Mouse (Mus musculus): ENCODE data around the gene Creld1. TPM values are rescaled to one million over a fixed set of nuclear protein-coding genes. Genes with fewer than 3 reads are reported as not detected.
A peak's percentile ranks its signal among the peaks of the same experiment; 100 is the strongest.

The Creld1 gene
- polyA plus RNA-seq, 1 experiment from 2014 or later: 32.6 TPM

DNA sequence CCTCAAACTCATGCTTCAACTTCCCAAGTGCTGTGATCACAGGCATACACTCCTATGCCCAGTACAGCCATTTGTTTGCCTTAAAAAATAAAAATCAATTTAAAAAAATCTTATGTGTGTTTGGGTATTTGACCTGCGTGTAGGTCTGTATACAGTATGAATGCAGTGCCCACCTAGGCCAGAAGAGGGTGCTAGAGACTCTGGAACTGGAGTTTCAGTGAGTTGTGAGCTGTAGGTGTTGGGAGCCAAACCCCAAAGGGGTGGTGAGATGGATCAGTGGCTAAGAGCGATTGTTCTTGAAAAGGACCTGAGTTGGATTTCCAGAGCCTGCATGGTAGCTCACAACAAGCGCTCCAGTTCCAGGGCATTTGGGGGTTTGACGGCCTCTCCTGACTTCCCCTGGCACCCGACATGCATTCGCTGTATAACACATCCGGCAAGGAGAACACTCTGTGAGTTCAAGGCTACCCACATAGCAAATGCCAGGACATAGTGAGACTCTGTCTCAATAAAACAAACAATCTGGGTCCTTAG lies 41.9 kb upstream of the Creld1 start:
- H3K36me3 ChIP-seq (ENCODE audit: control insufficient read depth, insufficient read depth, low read length): peaks cover 6% of the 10 kb centered on the region; the same call in 1 of the 2 replicates
- WGBS: 53% methylated on average over 7 of the region's 7 CpGs
- ATAC-seq (ENCODE audit: insufficient number of reproducible peaks, insufficient read depth, low FRiP score, low read depth): no peak

GRCm38 (mm10) chr6:113442087-113442441 lies 41.0 kb upstream of the Creld1 start:
- 42% methylated on average over 9 of the region's 9 CpGs for WGBS
- Histone ChIP-seq H3K9ac (ENCODE audit: low read length) (peak overlapping the region; percentile 92), H3K4me3 (ENCODE audit: control insufficient read depth in 1 of 2, insufficient read depth in 1 of 2, low read depth in 1 of 2, low read length in 2 of 2) (peak overlapping the region; percentile 86 to 96), H3K9me3 (ENCODE audit: control insufficient read depth, low read length) (no peaks in the 10 kb centered on the region), H3K27me3 (ENCODE audit: control insufficient read depth, insufficient read depth, low read length) (no peaks in the 10 kb centered on the region), H3K36me3 (ENCODE audit: control insufficient read depth, insufficient read depth, low read length) (peaks cover 14% of the 10 kb centered on the region), H3K4me1 (ENCODE audit: control insufficient read depth in 2 of 2, insufficient read depth in 2 of 2, low read length in 2 of 2) (peaks cover 7 to 11% of the 10 kb centered on the region in 2 experiments; a peak in 3 of 4 replicates), H3K27ac (replicated peaks in 1 of 2; ENCODE audit: control insufficient read depth in 1 of 2, insufficient read depth in 1 of 2, low read depth in 2 of 2, low read length in 2 of 2) (peak overlapping the region in 1 of 2 experiments; percentile 60; a peak in 2 of 4 replicates), H3K4me2 (ENCODE audit: low read length) (peak overlapping the region; percentile 85)
- no peak for ATAC-seq (ENCODE audit: insufficient number of reproducible peaks, insufficient read depth, low FRiP score, low read depth)

More for the DNA sequence above, 41.9 kb upstream of the Creld1 start:
- no peak overlapping the region for H3K27ac ChIP-seq (replicated peaks in 1 of 2; ENCODE audit: control insufficient read depth in 1 of 2, insufficient read depth in 1 of 2, low read depth in 2 of 2, low read length in 2 of 2)
- peaks cover 7 to 11% of the 10 kb centered on the region in 2 experiments; a peak in 3 of 4 replicates for H3K4me1 ChIP-seq (ENCODE audit: control insufficient read depth in 2 of 2, insufficient read depth in 2 of 2, low read length in 2 of 2)
- no peaks in the 10 kb centered on the region for H3K9me3 ChIP-seq (ENCODE audit: control insufficient read depth, low read length)
- H3K9ac ChIP-seq (ENCODE audit: low read length): no peak overlapping the region
- no peak overlapping the region for H3K4me3 ChIP-seq (ENCODE audit: control insufficient read depth in 1 of 2, insufficient read depth in 1 of 2, low read depth in 1 of 2, low read length in 2 of 2)
- H3K27me3 ChIP-seq (ENCODE audit: control insufficient read depth, insufficient read depth, low read length): no peaks in the 10 kb centered on the region
- no peak overlapping the region for H3K4me2 ChIP-seq (ENCODE audit: low read length)

- WGBS: under 1% methylated on average over 45 of the region's 45 CpGs
- ATAC-seq (ENCODE audit: insufficient number of reproducible peaks, insufficient read depth, low FRiP score, low read depth): peak; percentile 85
- Histone ChIP-seq H3K9me3 (ENCODE audit: control insufficient read depth, low read length) (no peaks in the 10 kb centered on the region), H3K4me2 (ENCODE audit: low read length) (peak within 1 kb of the TSS; percentile 85), H3K9ac (ENCODE audit: low read length) (peak within 1 kb of the TSS; percentile 92), H3K27ac (replicated peaks in 1 of 2; ENCODE audit: control insufficient read depth in 1 of 2, insufficient read depth in 1 of 2, low read depth in 2 of 2, low read length in 2 of 2) (peak within 1 kb of the TSS; percentile 46 to 60; a peak in 3 of 4 replicates), H3K27me3 (ENCODE audit: control insufficient read depth, insufficient read depth, low read length) (no peaks in the 10 kb centered on the region), H3K4me1 (ENCODE audit: control insufficient read depth in 2 of 2, insufficient read depth in 2 of 2, low read length in 2 of 2) (peaks cover 7 to 11% of the 10 kb centered on the region in 2 experiments; a peak in 3 of 4 replicates), H3K4me3 (ENCODE audit: control insufficient read depth in 1 of 2, insufficient read depth in 1 of 2, low read depth in 1 of 2, low read length in 2 of 2) (peak within 1 kb of the TSS; percentile 86 to 96), H3K36me3 (ENCODE audit: control insufficient read depth, insufficient read depth, low read length) (peaks cover 19% of the 10 kb centered on the region)
Measured at GRCm38 (mm10) chr6:113442442-113443090, 40.5 kb upstream of the Creld1 start, which contains the start of gene Jagn1. Gene Jagn1, plus strand, starts transcription at chr6:113442569.

GRCm38 (mm10) chr6:113443091-113443490 lies 40.0 kb upstream of the Creld1 start:
- Histone ChIP-seq H3K9me3 (ENCODE audit: control insufficient read depth, low read length) (no peaks in the 10 kb centered on the region), H3K4me2 (ENCODE audit: low read length) (peak overlapping the region; percentile 85), H3K9ac (ENCODE audit: low read length) (peak overlapping the region; percentile 92), H3K4me3 (ENCODE audit: control insufficient read depth in 1 of 2, insufficient read depth in 1 of 2, low read depth in 1 of 2, low read length in 2 of 2) (peak overlapping the region; percentile 86 to 96), H3K27me3 (ENCODE audit: control insufficient read depth, insufficient read depth, low read length) (no peaks in the 10 kb centered on the region), H3K36me3 (ENCODE audit: control insufficient read depth, insufficient read depth, low read length) (peaks cover 24% of the 10 kb centered on the region), H3K4me1 (ENCODE audit: control insufficient read depth in 2 of 2, insufficient read depth in 2 of 2, low read length in 2 of 2) (peaks cover 7 to 11% of the 10 kb centered on the region in 2 experiments; a peak in 3 of 4 replicates), H3K27ac (replicated peaks in 1 of 2; ENCODE audit: control insufficient read depth in 1 of 2, insufficient read depth in 1 of 2, low read depth in 2 of 2, low read length in 2 of 2) (no peak overlapping the region)
- 44% methylated on average over 12 of the region's 12 CpGs for WGBS
- no peak for ATAC-seq (ENCODE audit: insufficient number of reproducible peaks, insufficient read depth, low FRiP score, low read depth)

- H3K9ac ChIP-seq (ENCODE audit: low read length): no peak overlapping the region
- no peaks in the 10 kb centered on the region for H3K9me3 ChIP-seq (ENCODE audit: control insufficient read depth, low read length)
- 89% methylated on average over 6 of the region's 8 CpGs for WGBS
- peaks cover 7 to 11% of the 10 kb centered on the region in 2 experiments; a peak in 3 of 4 replicates for H3K4me1 ChIP-seq (ENCODE audit: control insufficient read depth in 2 of 2, insufficient read depth in 2 of 2, low read length in 2 of 2)
- no peak overlapping the region for H3K27ac ChIP-seq (replicated peaks in 1 of 2; ENCODE audit: control insufficient read depth in 1 of 2, insufficient read depth in 1 of 2, low read depth in 2 of 2, low read length in 2 of 2)
- no peak overlapping the region for H3K4me2 ChIP-seq (ENCODE audit: low read length)
- no peaks in the 10 kb centered on the region for H3K27me3 ChIP-seq (ENCODE audit: control insufficient read depth, insufficient read depth, low read length)
- peaks cover 30% of the 10 kb centered on the region for H3K36me3 ChIP-seq (ENCODE audit: control insufficient read depth, insufficient read depth, low read length)
- H3K4me3 ChIP-seq (ENCODE audit: control insufficient read depth in 1 of 2, insufficient read depth in 1 of 2, low read depth in 1 of 2, low read length in 2 of 2): no peak overlapping the region
- no peak for ATAC-seq (ENCODE audit: insufficient number of reproducible peaks, insufficient read depth, low FRiP score, low read depth)
Measured at GRCm38 (mm10) chr6:113444207-113444965, 38.7 kb upstream of the Creld1 start.

- H3K9me3 ChIP-seq (ENCODE audit: control insufficient read depth, low read length): no peaks in the 10 kb centered on the region
- WGBS: 95% methylated on average over 4 of the region's 4 CpGs
- H3K27ac ChIP-seq (replicated peaks in 1 of 2; ENCODE audit: control insufficient read depth in 1 of 2, insufficient read depth in 1 of 2, low read depth in 2 of 2, low read length in 2 of 2): no peak overlapping the region
- no peak overlapping the region for H3K4me2 ChIP-seq (ENCODE audit: low read length)
- no peak for ATAC-seq (ENCODE audit: insufficient number of reproducible peaks, insufficient read depth, low FRiP score, low read depth)
- H3K36me3 ChIP-seq (ENCODE audit: control insufficient read depth, insufficient read depth, low read length): peaks cover 30% of the 10 kb centered on the region
- no peak overlapping the region for H3K9ac ChIP-seq (ENCODE audit: low read length)
- no peak overlapping the region for H3K4me3 ChIP-seq (ENCODE audit: control insufficient read depth in 1 of 2, insufficient read depth in 1 of 2, low read depth in 1 of 2, low read length in 2 of 2)
- H3K27me3 ChIP-seq (ENCODE audit: control insufficient read depth, insufficient read depth, low read length): no peaks in the 10 kb centered on the region
- peaks cover 8 to 12% of the 10 kb centered on the region in 2 experiments for H3K4me1 ChIP-seq (ENCODE audit: control insufficient read depth in 2 of 2, insufficient read depth in 2 of 2, low read length in 2 of 2)
Measured at GRCm38 (mm10) chr6:113447639-113448038, 35.5 kb upstream of the Creld1 start.

DNA sequence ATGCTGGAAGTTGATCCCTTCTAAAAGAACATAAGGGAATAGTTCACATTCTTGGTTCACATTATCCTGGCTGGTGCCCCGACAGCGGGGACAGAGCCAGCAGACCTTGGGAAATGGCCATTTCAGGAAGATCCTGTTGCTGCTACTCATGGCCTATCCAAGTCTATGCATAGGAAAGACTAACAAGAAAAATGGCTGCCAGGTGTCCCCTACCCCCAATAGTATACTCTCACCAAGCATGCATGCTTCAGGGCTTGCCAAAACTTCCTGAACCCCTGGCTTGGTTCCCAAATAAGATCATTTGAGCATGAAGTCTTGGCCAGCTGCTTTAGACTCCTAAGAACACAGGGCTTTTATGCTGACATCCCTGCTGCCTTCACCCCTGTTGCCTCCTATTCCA lies 31.3 kb upstream of the Creld1 start:
- WGBS: 42% methylated on average over 2 of the region's 2 CpGs
- Histone ChIP-seq H3K4me3 (ENCODE audit: control insufficient read depth in 1 of 2, insufficient read depth in 1 of 2, low read depth in 1 of 2, low read length in 2 of 2) (no peak overlapping the region), H3K36me3 (ENCODE audit: control insufficient read depth, insufficient read depth, low read length) (peaks cover 19% of the 10 kb centered on the region), H3K9ac (ENCODE audit: low read length) (no peak overlapping the region), H3K4me1 (ENCODE audit: control insufficient read depth in 2 of 2, insufficient read depth in 2 of 2, low read length in 2 of 2) (peaks cover 3 to 5% of the 10 kb centered on the region in 2 experiments), H3K27ac (replicated peaks in 1 of 2; ENCODE audit: control insufficient read depth in 1 of 2, insufficient read depth in 1 of 2, low read depth in 2 of 2, low read length in 2 of 2) (no peak overlapping the region), H3K4me2 (ENCODE audit: low read length) (no peak overlapping the region), H3K27me3 (ENCODE audit: control insufficient read depth, insufficient read depth, low read length) (no peaks in the 10 kb centered on the region), H3K9me3 (ENCODE audit: control insufficient read depth, low read length) (no peaks in the 10 kb centered on the region)
- no peak for ATAC-seq (ENCODE audit: insufficient number of reproducible peaks, insufficient read depth, low FRiP score, low read depth)
